In the genomic region with DNA sequence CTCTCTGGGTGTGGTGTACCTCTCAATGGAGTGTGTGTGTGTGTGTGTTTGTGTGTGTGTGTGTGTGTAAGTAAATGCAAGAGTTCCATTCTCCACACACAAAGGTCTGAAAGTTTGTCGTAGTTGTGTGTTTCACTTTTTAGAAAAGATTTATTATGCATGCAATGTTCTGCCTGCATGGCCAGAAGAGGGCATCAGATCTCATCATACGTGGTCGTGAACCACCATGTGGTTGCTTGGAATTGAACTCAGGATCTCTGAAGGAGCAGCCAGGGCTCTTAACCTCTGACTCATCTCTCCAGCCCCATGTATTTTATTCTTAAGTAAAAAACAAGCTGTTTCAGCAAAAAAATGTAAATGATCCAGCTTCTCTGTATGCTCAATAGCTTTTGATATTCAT, we compare ENCODE assay signal across 20 mouse cellular contexts. TPM values are rescaled to one million over a fixed set of nuclear protein-coding genes. Genes with fewer than 3 reads are reported as not detected.
DNase-seq lines count a peak whose midpoint lies in the region; ATAC-seq and TF ChIP-seq lines count a peak whose summit lies in the region.
"Had no signal": no experiment of that assay in that cellular context is flagged by ENCODE, and none has a peak within 500 bp of the region (broad histone marks: within the 10 kb centered on the region; RNA-seq: fewer than 3 reads in every experiment).

No protein-coding gene starts in this region.

- no peak overlapping the region for H3K4me2 ChIP-seq in intestine, postnatal 0 days (replicated peaks; ENCODE audit: low read depth)
- H3K4me2 ChIP-seq in intestine, embryonic 16.5 days (ENCODE audit: low read depth, low read length) = no peak overlapping the region
- H3K4me2 ChIP-seq in midbrain, postnatal 0 days (ENCODE audit: low read depth, low read length, poor library complexity, severe bottlenecking) = no peak overlapping the region
- H3K4me2 ChIP-seq in midbrain, embryonic 15.5 days = no peak overlapping the region
- no peak overlapping the region for H3K4me2 ChIP-seq in stomach, postnatal 0 days (replicated peaks; ENCODE audit: low read depth)
- H3K4me2 ChIP-seq: embryonic facial prominence, embryonic 12.5 days; forebrain, embryonic 13.5 days; hindbrain, embryonic 15.5 days had no signal

- peak; percentile 56 for TF ChIP-seq CTCF in intestine, postnatal 0 days (IDR thresholded peaks at IDR 0.05; ENCODE audit: low read depth)
- peak; percentile 41 for TF ChIP-seq CTCF in midbrain, postnatal 0 days (IDR thresholded peaks at IDR 0.05)
- peak; percentile 67 for TF ChIP-seq CTCF in stomach, postnatal 0 days (IDR thresholded peaks at IDR 0.05; ENCODE audit: low read depth)

- no peaks in the 10 kb centered on the region for H3K9me3 ChIP-seq in intestine, postnatal 0 days (ENCODE audit: control insufficient read depth)
- no peaks in the 10 kb centered on the region for H3K9me3 ChIP-seq in intestine, embryonic 16.5 days (ENCODE audit: control insufficient read depth, low read length)
- H3K9me3 ChIP-seq in midbrain, postnatal 0 days (ENCODE audit: low read length) = no peaks in the 10 kb centered on the region
- no peaks in the 10 kb centered on the region for H3K9me3 ChIP-seq in midbrain, embryonic 15.5 days
- no peaks in the 10 kb centered on the region for H3K9me3 ChIP-seq in stomach, postnatal 0 days (ENCODE audit: control insufficient read depth, low read length)
- H3K9me3 ChIP-seq: embryonic facial prominence, embryonic 12.5 days; forebrain, embryonic 13.5 days; hindbrain, embryonic 15.5 days had no signal

- no peak for ATAC-seq in intestine, postnatal 0 days
- ATAC-seq in intestine, embryonic 16.5 days = no peak
- ATAC-seq in midbrain, postnatal 0 days (ENCODE audit: low FRiP score) = no peak
- ATAC-seq in midbrain, embryonic 15.5 days (replicated peaks) = no peak
- ATAC-seq in stomach, postnatal 0 days (ENCODE audit: low FRiP score, low TSS enrichment) = no peak
- ATAC-seq: forebrain, embryonic 13.5 days had no signal

- no peak overlapping the region for H3K4me3 ChIP-seq in intestine, postnatal 0 days (ENCODE audit: low read depth, low read length)
- no peak overlapping the region for H3K4me3 ChIP-seq in intestine, embryonic 16.5 days (ENCODE audit: low read length)
- no peak overlapping the region for H3K4me3 ChIP-seq in midbrain, postnatal 0 days (ENCODE audit: low read depth, low read length)
- no peak overlapping the region for H3K4me3 ChIP-seq in midbrain, embryonic 15.5 days
- no peak overlapping the region for H3K4me3 ChIP-seq in stomach, postnatal 0 days (ENCODE audit: low read depth, low read length)
- H3K4me3 ChIP-seq: embryonic facial prominence, embryonic 12.5 days; forebrain, embryonic 13.5 days; hindbrain, embryonic 15.5 days had no signal

- no peaks in the 10 kb centered on the region for H3K4me1 ChIP-seq in intestine, postnatal 0 days (replicated peaks; ENCODE audit: control insufficient read depth, insufficient read depth, low read length)
- 0 out of 2 replicates have a peak, but pooled peaks cover 2% of the 10 kb centered on the region for H3K4me1 ChIP-seq in intestine, embryonic 16.5 days (ENCODE audit: control insufficient read depth, insufficient read depth, low read length)
- no peaks in the 10 kb centered on the region for H3K4me1 ChIP-seq in midbrain, postnatal 0 days (ENCODE audit: insufficient read depth, low read length)
- H3K4me1 ChIP-seq in midbrain, embryonic 15.5 days = no peaks in the 10 kb centered on the region
- H3K4me1 ChIP-seq in stomach, postnatal 0 days (replicated peaks; ENCODE audit: control insufficient read depth, insufficient read depth) = no peaks in the 10 kb centered on the region
- H3K4me1 ChIP-seq: embryonic facial prominence, embryonic 12.5 days; forebrain, embryonic 13.5 days; hindbrain, embryonic 15.5 days had no signal

- DNase-seq in adrenal gland, postnatal 14 days = peak; percentile 11
- no peak for DNase-seq in adrenal gland, adult 8-10 months
- DNase-seq in midbrain, postnatal 0 days (ENCODE audit: low spot score) = no peak
- no peak for DNase-seq in stomach, postnatal 0 days (ENCODE audit: low spot score)
- no peak for DNase-seq in ovary, postnatal 36 days (ENCODE audit: low spot score)
- DNase-seq: adrenal gland, postnatal 25 days; B cell, adult 2 months; cerebellum, adult 11 months; gastrocnemius, postnatal 36 days; right cerebral cortex, postnatal 14 days; thymus, postnatal 36 days had no signal

- no peaks in the 10 kb centered on the region for H3K27me3 ChIP-seq in intestine, postnatal 0 days (replicated peaks; ENCODE audit: control insufficient read depth, insufficient read depth, low read length)
- no peaks in the 10 kb centered on the region for H3K27me3 ChIP-seq in intestine, embryonic 16.5 days (replicated peaks; ENCODE audit: control insufficient read depth, insufficient read depth, low read length)
- H3K27me3 ChIP-seq in midbrain, postnatal 0 days (ENCODE audit: insufficient read depth, low read length) = no peaks in the 10 kb centered on the region
- no peaks in the 10 kb centered on the region for H3K27me3 ChIP-seq in midbrain, embryonic 15.5 days (replicated peaks)
- H3K27me3 ChIP-seq in stomach, postnatal 0 days (ENCODE audit: control insufficient read depth, insufficient read depth, low read length) = no peaks in the 10 kb centered on the region
- H3K27me3 ChIP-seq: embryonic facial prominence, embryonic 12.5 days; forebrain, embryonic 13.5 days; hindbrain, embryonic 15.5 days had no signal

- H3K27ac ChIP-seq in intestine, postnatal 0 days (ENCODE audit: low read depth, low read length) = no peak overlapping the region
- no peak overlapping the region for H3K27ac ChIP-seq in intestine, embryonic 16.5 days (ENCODE audit: low read length)
- no peak overlapping the region for H3K27ac ChIP-seq in midbrain, postnatal 0 days (ENCODE audit: low read depth, low read length)
- H3K27ac ChIP-seq in midbrain, embryonic 15.5 days = no peak overlapping the region
- no peak overlapping the region for H3K27ac ChIP-seq in stomach, postnatal 0 days (replicated peaks)
- H3K27ac ChIP-seq: embryonic facial prominence, embryonic 12.5 days; forebrain, embryonic 13.5 days; hindbrain, embryonic 15.5 days; macrophage had no signal

- H3K9ac ChIP-seq in intestine, postnatal 0 days (ENCODE audit: low read depth, low read length) = no peak overlapping the region
- no peak overlapping the region for H3K9ac ChIP-seq in intestine, embryonic 16.5 days (ENCODE audit: low read depth, low read length)
- H3K9ac ChIP-seq in midbrain, postnatal 0 days (replicated peaks; ENCODE audit: low read length, poor library complexity, severe bottlenecking) = no peak overlapping the region
- no peak overlapping the region for H3K9ac ChIP-seq in midbrain, embryonic 15.5 days
- H3K9ac ChIP-seq in stomach, postnatal 0 days (ENCODE audit: low read length) = no peak overlapping the region
- H3K9ac ChIP-seq: embryonic facial prominence, embryonic 12.5 days; forebrain, embryonic 13.5 days; hindbrain, embryonic 15.5 days had no signal

- no peaks in the 10 kb centered on the region for H3K36me3 ChIP-seq in intestine, postnatal 0 days (ENCODE audit: control insufficient read depth, insufficient read depth)
- no peaks in the 10 kb centered on the region for H3K36me3 ChIP-seq in intestine, embryonic 16.5 days (ENCODE audit: control insufficient read depth, insufficient read depth, low read length)
- no peaks in the 10 kb centered on the region for H3K36me3 ChIP-seq in midbrain, postnatal 0 days (ENCODE audit: insufficient read depth, low read length)
- no peaks in the 10 kb centered on the region for H3K36me3 ChIP-seq in midbrain, embryonic 15.5 days (replicated peaks)
- no peaks in the 10 kb centered on the region for H3K36me3 ChIP-seq in stomach, postnatal 0 days (ENCODE audit: control insufficient read depth, insufficient read depth, low read length)
- H3K36me3 ChIP-seq: embryonic facial prominence, embryonic 12.5 days; hindbrain, embryonic 15.5 days had no signal

- no peak for TF ChIP-seq EP300 in stomach, postnatal 0 days (optimal IDR thresholded peaks at IDR 0.05)

- 56% methylated on average over 3 of the region's 3 CpGs for WGBS in intestine, postnatal 0 days
- 50% methylated on average over 3 of the region's 3 CpGs for WGBS in intestine, embryonic 16.5 days
- WGBS in midbrain, postnatal 0 days = 64% methylated on average over 3 of the region's 3 CpGs
- 59% methylated on average over 3 of the region's 3 CpGs for WGBS in midbrain, embryonic 15.5 days
- 57% methylated on average over 3 of the region's 3 CpGs for WGBS in stomach, postnatal 0 days

RNA-seq across cellular contexts. Expression of gene Tcf21, which starts 37.3 kb away (rescaled TPM):
- 12.3 and 13.9 TPM in 2 replicates for total RNA-seq in adrenal gland, postnatal 14 days (2021)
- 10 to 100 TPM; 14.8 to 29.7 (median 18.0) TPM for total RNA-seq in adrenal gland, adult 8-10 months (2022)
- 66.4 and 70.2 TPM in 2 replicates for polyA plus RNA-seq in intestine, postnatal 0 days (2015; fragmentation: Nextera tagmentation; extraction: Ambion mirVana)
- 133 and 145 TPM in 2 replicates for polyA plus RNA-seq in intestine, embryonic 16.5 days (2015; fragmentation: Nextera tagmentation; extraction: Ambion mirVana)
- total RNA-seq in midbrain, postnatal 0 days (2014; rRNA removed) = not detected in 2 replicates
- not detected in 2 replicates for polyA plus RNA-seq in midbrain, postnatal 0 days (2015; fragmentation: Nextera tagmentation; extraction: Ambion mirVana)
- 0.31 and 0.36 TPM in 2 replicates for polyA plus RNA-seq in midbrain, embryonic 15.5 days (2015; fragmentation: Nextera tagmentation; extraction: Ambion mirVana)
- polyA plus RNA-seq in stomach, postnatal 0 days (2015; fragmentation: Nextera tagmentation; extraction: Ambion mirVana) = 95.3 and 95.5 TPM in 2 replicates
- total RNA-seq: gastrocnemius, postnatal 36 days; layer of hippocampus, postnatal 10 days had no signal
- polyA plus RNA-seq: limb, embryonic 11.5 days; macrophage had no signal

RNA-seq across cellular contexts. Expression of gene Tbpl1, which starts 50.9 kb away (rescaled TPM):
- 27.2 and 30.6 TPM in 2 replicates for total RNA-seq in adrenal gland, postnatal 14 days (2021)
- 10 to 100 TPM; 23.9 to 27.1 (median 26.5) TPM for total RNA-seq in adrenal gland, adult 8-10 months (2022)
- 36.2 and 37.0 TPM in 2 replicates for polyA plus RNA-seq in intestine, postnatal 0 days (2015; fragmentation: Nextera tagmentation; extraction: Ambion mirVana)
- 38.4 and 39.7 TPM in 2 replicates for polyA plus RNA-seq in intestine, embryonic 16.5 days (2015; fragmentation: Nextera tagmentation; extraction: Ambion mirVana)
- total RNA-seq in midbrain, postnatal 0 days (2014; rRNA removed) = 36.6 and 47.6 TPM in 2 replicates
- 61.5 and 62.2 TPM in 2 replicates for polyA plus RNA-seq in midbrain, postnatal 0 days (2015; fragmentation: Nextera tagmentation; extraction: Ambion mirVana)
- 86.4 and 91.0 TPM in 2 replicates for polyA plus RNA-seq in midbrain, embryonic 15.5 days (2015; fragmentation: Nextera tagmentation; extraction: Ambion mirVana)
- polyA plus RNA-seq in stomach, postnatal 0 days (2015; fragmentation: Nextera tagmentation; extraction: Ambion mirVana) = 26.7 and 30.4 TPM in 2 replicates

Comparison
In these comparisons a context has a peak if more than half of its experiments do, and no peak if none do; other contexts are left out.
1. RNA of gene Tcf21, which starts 37.3 kb away (polyA plus RNA-seq): 133 to 145 TPM in intestine, embryonic 16.5 days, 95.3 to 95.5 TPM in stomach, postnatal 0 days and 66.4 to 70.2 TPM in intestine, postnatal 0 days; 0.31 to 0.36 TPM in midbrain, embryonic 15.5 days and not detected in midbrain, postnatal 0 days; every median in the first group is over 10 times any median in the second.
2. Peak in every context shown above with its lines, with median percentiles within 50 percentile points of each other: CTCF ChIP-seq.